Mouse (Mus musculus) gastrocnemius, postnatal 36 days (tissue): ENCODE results near the gene Itch. TPM values are rescaled to one million over a fixed set of nuclear protein-coding genes. Genes with fewer than 3 reads are reported as not detected.
A peak's percentile ranks its signal among the peaks of the same experiment; 100 is the strongest.
"Not testable (repeated sequence)": the region's sequence is repeated elsewhere in the genome, so short reads cannot be mapped to it uniquely, and the experiment has no call there.

Experiments used
- DNase-seq, 2 experiments: peaks; one replicate each; pipeline ENCODE4 v3.0.0; 2022
- intact Hi-C: fragments of 180-260 bp; cut with DNase I; formaldehyde crosslinking; loops from one replicate; pipeline ENCODE4 v1.15.1; 2025
- total RNA-seq, 2 experiments: library from RNA; stranded (reverse); gene quantifications; 2 replicates each; pipeline ENCODE4 v1.2.3; 2021

Gene Itch
- total RNA-seq, 2 experiments from 2014 or later: 17.2 to 19.3 TPM

GRCm38 (mm10) chr2:155135534-155135933 lies 2.2 kb downstream of the Itch start:
- intact Hi-C loops: no loop called here
- no peak for DNase-seq

DNA sequence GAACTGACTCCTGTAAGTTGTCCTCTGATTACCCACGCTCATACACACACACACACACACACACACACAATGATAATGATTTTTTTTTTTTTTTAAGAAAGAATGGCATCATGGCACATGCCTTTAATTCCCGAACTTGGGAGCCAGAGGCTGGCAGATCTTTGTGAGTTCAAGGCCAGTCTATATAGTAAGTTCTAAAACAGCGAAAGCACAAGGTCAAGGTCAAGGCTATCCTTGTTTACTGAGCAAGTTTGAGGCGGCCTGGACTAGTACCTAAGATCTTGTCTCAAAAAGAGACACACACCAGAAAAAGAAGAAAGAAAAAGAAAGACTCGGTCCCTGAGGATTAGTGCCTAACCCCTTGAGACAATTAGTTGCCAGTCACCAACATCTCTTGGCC lies 7.7 kb downstream of the Itch start:
- intact Hi-C loops: no loop called here
- DNase-seq: no peak

DNA sequence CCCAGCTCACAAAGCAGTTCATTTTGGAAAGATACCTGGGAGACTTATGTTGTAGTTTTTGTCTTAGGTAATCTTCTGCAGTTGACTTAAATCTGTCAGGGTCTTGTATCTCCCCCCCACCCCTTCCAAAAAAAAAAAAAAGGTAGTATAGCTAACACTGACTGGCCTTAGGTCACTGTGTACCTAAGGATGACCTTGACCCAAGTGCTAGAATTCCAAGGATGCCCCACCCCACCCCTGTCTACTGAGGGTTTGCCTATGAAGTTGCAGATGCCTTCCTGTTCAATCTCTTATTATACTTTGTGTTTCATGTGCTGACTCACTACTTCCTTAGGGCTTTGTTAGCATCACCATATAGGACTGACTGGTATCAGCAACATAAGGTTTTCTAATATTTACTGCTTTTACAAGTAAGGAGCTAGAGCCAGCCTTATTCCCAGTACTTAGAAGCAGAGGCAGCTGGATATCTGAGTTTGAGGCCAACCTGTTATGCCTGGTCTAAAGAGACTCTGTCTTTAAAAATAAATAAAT lies 8.8 kb downstream of the Itch start:
- intact Hi-C loops: no loop called here
- DNase-seq: no peak

- DNase-seq, intact Hi-C loops: not testable (repeated sequence)
Observed at GRCm38 (mm10) chr2:155149296-155149695, 16.0 kb downstream of the Itch start.

DNA sequence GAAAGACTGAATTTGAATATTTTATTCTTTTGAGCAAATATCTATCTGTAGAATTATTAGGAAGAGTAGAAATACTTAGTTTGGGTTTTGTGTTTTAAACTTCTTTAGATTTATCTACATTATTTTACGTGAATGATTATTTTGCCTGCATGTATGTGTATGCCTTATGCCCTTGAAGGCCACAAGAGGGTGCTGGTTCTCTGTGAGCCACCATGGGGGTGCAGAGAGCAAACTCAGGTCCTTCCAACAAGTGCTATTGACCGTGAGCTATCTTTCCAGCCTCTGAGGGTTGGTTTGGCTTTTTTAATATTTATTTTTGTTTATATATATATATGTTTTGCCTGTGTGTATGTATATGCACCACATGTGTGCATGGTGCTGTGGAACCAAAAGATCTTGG lies 74.1 kb downstream of the Itch start:
- DNase-seq: no peak
- intact Hi-C loops: loop anchor here (5.0 kb wide), 1 partner anchor 220 kb away; no protein-coding TSS in a partner anchor

DNA sequence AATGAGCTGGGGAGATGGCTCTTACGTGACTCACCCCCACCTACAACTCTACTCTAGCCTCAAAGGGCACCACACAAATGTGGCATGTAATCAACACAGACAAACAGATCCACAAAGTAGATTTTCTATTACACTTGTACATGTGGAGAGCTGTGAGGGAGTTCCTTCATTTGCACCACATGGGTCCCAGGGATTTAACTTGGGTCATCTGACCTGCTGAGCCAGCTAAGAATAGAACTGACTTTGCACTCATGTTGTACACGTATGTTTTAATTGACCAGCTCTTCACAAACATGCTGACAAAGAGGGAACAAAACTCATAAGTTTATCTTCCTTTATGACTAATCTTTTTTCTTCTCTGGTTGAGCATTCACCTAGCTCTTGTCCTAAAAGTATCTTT lies 89.8 kb downstream of the Itch start:
- intact Hi-C loops: no loop called here

GRCm38 (mm10) chr2:155224721-155225120 lies 91.4 kb downstream of the Itch start:
- peak in 1 of 2 experiments; percentile 22 for DNase-seq

More for the DNA sequence above, 89.8 kb downstream of the Itch start:
- no peak for DNase-seq

DNA sequence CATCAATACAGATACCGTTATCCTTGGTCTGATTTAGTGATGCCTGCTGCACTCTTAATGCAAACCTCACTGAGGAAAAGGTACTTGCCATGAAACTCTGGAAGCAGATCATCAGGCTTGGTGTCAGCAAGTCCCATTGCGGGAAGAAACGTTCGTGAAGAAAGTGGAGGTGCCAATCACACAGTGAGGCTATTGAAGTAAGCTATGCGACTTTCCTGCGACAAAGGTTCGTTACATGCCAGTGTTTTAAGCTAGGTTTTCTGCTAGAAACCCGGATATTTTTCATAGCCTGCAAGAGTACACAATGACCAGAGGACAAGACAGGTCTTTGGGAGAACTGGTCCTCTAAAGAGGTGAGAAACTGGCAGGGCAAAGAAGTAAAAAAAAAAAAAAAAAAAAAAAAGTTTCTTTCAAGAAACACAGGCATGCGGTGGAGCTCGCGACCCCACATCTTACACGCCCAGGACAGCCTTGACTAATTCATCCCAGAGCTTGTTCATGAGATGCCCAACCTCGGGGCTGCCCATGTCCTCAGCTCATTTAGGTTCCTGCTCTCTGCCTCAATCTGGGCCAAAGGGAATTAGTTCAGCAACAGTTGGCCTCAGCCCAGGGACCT lies 102.5 kb downstream of the Itch start:
- intact Hi-C loops: loop anchor here (5.0 kb wide), 1 partner anchor 36 kb away; no protein-coding TSS in a partner anchor
- DNase-seq: no peak

More at GRCm38 (mm10) chr2:155224721-155225120, 91.4 kb downstream of the Itch start:
- intact Hi-C loops: no loop called here

DNA sequence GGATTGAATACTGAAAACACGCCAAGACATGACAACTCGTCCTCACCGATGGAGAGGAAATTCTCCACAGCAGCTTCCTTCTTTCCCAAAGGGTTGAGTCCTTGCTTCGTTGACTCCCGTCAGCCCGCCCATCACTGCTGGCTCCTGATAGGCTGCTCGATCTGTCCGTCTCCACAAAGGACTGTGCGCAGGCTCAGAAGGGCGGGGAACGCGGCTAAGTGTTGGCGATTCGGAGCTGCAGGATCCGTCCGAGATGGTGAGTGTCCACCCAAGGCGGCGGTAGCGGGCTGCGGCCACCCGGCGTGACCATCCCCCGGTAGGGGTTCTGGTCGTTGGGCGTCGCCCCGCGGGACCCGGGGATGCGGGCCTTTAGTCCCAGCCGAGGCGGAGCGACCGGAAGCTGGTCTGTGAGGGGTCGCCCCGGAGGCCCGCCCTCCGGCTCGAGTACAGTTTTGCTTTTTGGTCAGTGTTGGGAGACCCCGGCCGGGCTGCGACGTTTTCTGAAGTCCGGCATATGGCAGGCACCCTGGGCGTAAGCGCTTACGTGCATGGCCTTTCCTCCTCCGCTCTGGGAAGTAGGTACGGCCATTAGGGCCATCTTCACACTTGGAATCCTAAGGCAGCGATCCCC lies 103.2 kb downstream of the Itch start, which contains the start of gene Dynlrb1:
TSS of gene Dynlrb1 (plus strand) at position 172 of the 631 bp plus-strand sequence.
- DNase-seq: peak; percentile 99 to 100
- intact Hi-C loops: loop anchor here (5.0 kb wide), 1 partner anchor 36 kb away; no protein-coding TSS in a partner anchor

GRCm38 (mm10) chr2:155237276-155237675 lies 104.0 kb downstream of the Itch start:
- intact Hi-C loops: loop anchor here (5.0 kb wide), 1 partner anchor 35 kb away; no protein-coding TSS in a partner anchor
- no peak for DNase-seq

DNA sequence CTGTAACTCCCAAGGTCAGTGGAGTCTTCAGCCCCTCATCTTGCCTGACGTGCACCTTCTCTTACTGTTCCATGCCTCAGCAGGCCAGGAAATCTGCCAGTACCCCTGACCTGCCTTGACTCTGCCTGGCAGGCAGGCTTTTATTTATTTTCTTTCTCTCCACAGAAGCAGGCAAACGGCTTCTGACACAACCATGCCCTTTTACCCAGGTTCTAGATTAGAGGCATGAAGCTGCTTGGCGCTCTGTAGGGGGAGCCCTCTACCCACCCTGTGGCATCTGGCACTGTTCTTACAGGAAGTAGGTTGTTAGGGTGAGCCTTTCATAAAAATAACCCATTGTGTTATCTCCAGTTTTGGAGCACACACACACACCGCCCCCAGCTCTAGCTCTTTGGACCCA lies 107.6 kb downstream of the Itch start:
- no peak for DNase-seq
- intact Hi-C loops: loop anchor here (2.0 kb wide), 1 partner anchor 146 kb away; no protein-coding TSS in a partner anchor

DNA sequence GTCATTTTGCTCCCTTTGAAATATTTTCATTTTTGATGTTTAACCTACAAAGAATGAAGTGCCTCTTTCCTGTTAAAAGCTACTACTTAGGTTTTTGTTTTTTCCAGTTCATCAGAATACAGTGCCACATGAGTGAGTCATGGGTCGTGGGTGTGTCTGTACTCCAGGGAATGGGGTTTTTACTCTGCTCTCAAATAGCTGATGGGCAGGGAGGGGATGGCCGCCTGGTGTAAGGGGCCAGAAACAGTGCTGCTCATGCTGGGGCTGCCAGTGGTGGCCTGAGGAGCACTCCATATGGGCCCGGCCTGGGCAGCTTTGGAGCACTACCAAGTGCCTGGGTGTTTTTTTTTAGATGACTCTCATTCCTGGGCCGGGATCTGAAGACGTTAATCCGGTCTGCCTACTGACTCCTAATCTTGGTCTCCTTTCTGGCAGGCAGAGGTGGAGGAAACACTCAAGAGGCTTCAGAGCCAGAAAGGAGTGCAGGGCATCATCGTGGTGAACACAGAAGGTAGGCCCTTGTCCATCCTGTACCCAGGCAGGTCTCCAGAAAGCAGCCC lies 109.1 kb downstream of the Itch start:
- intact Hi-C loops: no loop called here

DNA sequence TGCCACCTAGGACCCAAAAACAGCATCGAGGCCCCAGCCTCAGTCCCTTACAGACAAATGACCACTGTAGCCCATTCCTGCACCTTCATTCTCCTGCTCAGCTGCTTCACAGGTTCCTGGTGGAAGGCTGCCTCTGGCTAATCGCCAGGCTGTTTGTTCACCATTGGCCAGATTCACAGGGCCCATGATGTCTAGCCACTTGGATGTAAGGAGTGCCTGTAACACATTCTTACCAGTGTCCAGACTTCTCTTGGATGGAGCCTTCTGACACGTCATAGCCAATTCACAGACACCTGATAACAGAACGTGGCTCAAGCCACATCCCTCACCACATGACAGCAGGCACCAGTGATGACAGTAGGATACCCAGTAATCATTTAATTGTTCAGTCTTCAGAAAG lies 112.9 kb downstream of the Itch start:
- intact Hi-C loops: no loop called here
- DNase-seq: no peak

More for the DNA sequence above, 109.1 kb downstream of the Itch start:
- DNase-seq: peak; percentile 37 to 50

DNA sequence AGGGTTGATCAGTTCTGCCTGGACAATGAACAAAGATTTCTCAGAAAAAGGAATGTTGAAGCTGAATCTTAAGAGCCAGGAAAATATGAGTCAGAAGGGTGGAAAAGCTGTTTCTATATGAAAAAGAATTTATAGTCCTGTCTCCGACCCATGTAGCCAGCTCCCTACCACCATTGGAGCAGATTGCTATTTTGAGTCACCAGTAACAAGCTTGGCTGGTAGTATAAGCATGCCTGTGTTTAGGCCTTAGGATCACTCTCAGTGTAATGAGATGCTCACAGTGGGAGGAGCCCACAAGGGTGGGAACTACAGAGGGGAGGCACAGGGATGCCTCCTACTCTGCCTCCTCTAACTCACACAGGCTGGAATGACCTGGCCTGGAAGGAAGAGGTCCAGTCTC lies 114.9 kb downstream of the Itch start:
- intact Hi-C loops: no loop called here
- DNase-seq: no peak

GRCm38 (mm10) chr2:155248718-155249117 lies 115.4 kb downstream of the Itch start:
- DNase-seq: no peak
- intact Hi-C loops: no loop called here

- intact Hi-C loops: no loop called here
- no peak for DNase-seq
Observed at GRCm38 (mm10) chr2:155249588-155249987, 116.3 kb downstream of the Itch start.

DNA sequence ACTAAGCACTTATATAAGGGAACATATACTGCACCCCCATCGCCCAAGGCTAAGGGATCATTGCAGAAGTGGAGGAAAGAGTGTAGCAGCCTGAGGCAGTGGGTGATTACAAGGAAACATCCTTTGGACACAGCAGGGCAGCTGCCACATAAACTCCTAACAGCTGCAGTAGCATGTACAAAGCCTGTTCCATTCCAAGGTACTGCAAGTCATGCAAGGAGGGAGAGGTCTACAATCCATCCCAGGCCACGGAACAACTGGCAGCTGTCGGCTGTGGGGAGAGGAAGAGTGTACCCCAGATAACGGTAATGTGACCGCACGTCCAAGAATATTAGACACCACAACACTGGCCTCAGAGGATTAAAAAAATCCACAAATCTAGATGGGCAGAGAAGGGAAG lies 132.2 kb downstream of the Itch start:
- no peak for DNase-seq

DNA sequence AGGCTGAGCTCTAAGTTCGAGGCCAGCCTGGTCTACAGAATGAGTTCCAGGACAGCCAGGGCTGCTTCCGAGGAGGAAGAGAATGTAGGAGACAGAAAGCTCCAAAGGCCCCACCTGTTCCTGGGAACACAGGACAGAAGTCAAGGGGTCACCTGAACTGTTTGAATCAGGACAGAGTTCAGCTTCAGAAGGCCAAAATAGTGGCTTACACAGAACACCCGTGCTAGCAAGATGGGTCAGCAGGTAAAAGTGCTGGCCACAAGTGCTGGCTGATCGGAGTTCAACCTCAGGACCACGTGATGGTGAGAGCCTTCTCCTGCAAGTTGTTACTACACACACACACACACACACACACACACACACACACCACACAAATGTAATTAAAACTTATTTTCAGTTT lies 133.6 kb downstream of the Itch start:
- DNase-seq: no peak
- intact Hi-C loops: no loop called here

More for the DNA sequence above, 132.2 kb downstream of the Itch start:
- intact Hi-C loops: no loop called here

DNA sequence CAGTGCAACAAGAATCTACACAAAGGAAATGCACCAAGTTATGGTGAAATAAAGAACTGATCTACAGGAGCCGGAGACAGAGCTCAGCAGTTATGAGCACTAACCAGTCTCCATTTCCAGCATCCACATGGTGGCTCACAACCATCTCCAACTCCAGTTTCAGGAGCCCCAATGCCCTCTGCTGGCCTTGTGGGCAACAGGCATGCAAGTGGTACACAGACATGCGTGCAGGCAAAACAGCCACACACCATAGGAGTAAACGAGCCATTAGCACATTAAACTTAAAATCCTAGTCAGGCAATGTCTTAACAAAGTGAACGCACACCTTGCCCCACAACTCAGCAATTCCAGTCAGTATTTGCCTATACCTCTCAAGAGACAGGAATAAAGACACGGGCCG lies 138.6 kb downstream of the Itch start:
- intact Hi-C loops: loop anchor here (5.0 kb wide), 1 partner anchor 35 kb away; the partner anchor contains the start of gene Dynlrb1
- DNase-seq: no peak

GRCm38 (mm10) chr2:155272396-155273170 lies 139.3 kb downstream of the Itch start:
- DNase-seq: no peak

More at GRCm38 (mm10) chr2:155272396-155273170, 139.3 kb downstream of the Itch start:
- intact Hi-C loops: loop anchor here (5.0 kb wide), 1 partner anchor 35 kb away; the partner anchor contains the start of gene Dynlrb1
